Mouse (Mus musculus): ENCODE data around the gene Mdm2. TPM values are rescaled to one million over a fixed set of nuclear protein-coding genes. Genes with fewer than 3 reads are reported as not detected.
"Not testable (repeated sequence)": the region's sequence is repeated elsewhere in the genome, so short reads cannot be mapped to it uniquely, and the experiment has no call there.

Gene Mdm2
- polyA plus RNA-seq, 1 experiment from 2014 or later: 22.0 TPM

DNA sequence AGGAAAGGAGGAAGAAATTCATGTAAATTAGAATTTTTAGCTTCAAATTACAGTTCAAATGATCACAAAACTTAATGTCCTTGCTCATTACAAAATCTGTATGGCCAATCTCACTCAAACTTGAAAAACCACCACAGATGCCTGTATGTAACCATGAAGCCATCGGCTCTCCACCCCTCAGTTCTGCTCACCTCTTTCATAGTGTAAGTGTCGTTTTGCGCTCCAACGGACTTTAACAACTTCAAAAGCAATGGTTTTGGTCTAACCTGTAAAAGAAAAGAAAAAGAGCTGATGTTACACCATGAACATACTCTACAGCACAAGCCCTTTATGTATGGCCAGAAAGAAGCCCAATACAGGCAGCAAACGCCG is 5.6 kb downstream of the Mdm2 start:
- no peak overlapping the region for H3K27ac ChIP-seq
- no peak overlapping the region for H3K4me2 ChIP-seq (ENCODE audit: low read length)
- H3K4me3 ChIP-seq (replicated peaks; ENCODE audit: low read depth, low read length): no peak overlapping the region
- H3K36me3 ChIP-seq (ENCODE audit: insufficient read depth, low read length): peaks cover 45% of the 10 kb centered on the region
- H3K27me3 ChIP-seq (ENCODE audit: insufficient read depth, low read length): no peaks in the 10 kb centered on the region
- ATAC-seq (replicated peaks; ENCODE audit: low FRiP score, low read depth): no peak
- no peak for DNase-seq (ENCODE audit: low spot score)
- no peaks in the 10 kb centered on the region for H3K9me3 ChIP-seq (replicated peaks; ENCODE audit: low read length)
- H3K4me1 ChIP-seq (replicated peaks; ENCODE audit: insufficient read depth, low read length): 0 out of 2 replicates have a peak, but pooled peaks cover 4% of the 10 kb centered on the region
- no peak for TF ChIP-seq CTCF (IDR thresholded peaks at IDR 0.05; ENCODE audit: low read depth)
- H3K9ac ChIP-seq (ENCODE audit: low read depth, low read length): no peak overlapping the region
- 90% methylated on average over 6 of the region's 6 CpGs for WGBS

DNA sequence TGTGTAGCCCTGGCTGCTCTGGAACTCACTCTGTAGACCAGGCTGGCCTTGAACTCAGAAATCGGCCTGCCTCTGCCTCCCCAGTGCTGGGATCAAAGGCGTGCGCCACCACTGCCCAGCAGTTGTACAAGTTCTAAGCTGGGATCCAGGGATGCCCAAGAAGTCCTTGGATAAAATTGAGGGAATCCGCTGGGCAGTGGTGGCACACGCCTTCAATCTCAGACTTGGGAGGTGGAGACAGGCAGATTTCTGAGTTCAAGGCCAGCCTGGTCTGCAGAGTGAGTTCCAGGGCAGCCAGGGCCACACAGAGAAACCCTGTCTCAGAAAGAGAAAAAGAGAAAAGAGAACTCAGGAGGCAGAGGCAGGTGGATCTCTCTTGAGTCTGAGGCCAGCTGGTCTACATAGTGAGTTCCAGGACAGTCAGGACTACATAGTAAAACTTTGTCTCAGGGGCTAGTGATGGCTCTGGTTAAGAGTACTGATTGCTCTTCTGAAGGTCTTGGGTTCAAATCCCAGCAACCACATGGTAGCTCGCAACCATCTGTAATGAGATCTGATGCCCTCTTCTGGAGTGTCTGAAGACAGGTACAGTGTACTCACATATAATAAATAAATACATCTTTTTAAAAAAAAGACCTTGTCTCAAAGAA is 6.1 kb downstream of the Mdm2 start:
- WGBS: 97% methylated on average over 6 of the region's 6 CpGs
- not testable (repeated sequence) for H3K9me3 ChIP-seq (replicated peaks; ENCODE audit: low read length); H3K9ac ChIP-seq (ENCODE audit: low read depth, low read length)

DNA sequence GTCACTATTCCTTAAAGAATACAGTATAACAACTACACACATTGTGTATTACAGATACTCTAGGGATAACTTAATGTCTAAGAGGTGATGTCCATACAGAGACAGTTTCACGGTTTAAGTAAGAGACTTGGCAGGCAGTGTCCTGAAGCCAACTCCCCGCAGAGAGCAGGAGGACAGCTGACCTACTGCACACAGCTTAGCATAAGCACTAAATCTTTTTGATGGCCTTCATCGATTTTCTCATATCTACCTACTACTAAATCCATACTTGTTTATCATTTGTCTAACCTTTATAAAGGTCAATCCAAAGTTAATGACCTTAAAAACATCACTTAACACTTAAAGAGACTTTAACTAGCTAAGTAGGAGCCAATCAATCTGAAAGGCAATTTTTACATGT is 7.1 kb downstream of the Mdm2 start:
- Histone ChIP-seq H3K4me3 (replicated peaks; ENCODE audit: low read depth, low read length) (no peak overlapping the region), H3K4me1 (replicated peaks; ENCODE audit: insufficient read depth, low read length) (no peaks in the 10 kb centered on the region), H3K9ac (ENCODE audit: low read depth, low read length) (no peak overlapping the region), H3K27me3 (ENCODE audit: insufficient read depth, low read length) (no peaks in the 10 kb centered on the region), H3K36me3 (ENCODE audit: insufficient read depth, low read length) (peaks cover 58% of the 10 kb centered on the region), H3K27ac (no peak overlapping the region), H3K4me2 (ENCODE audit: low read length) (no peak overlapping the region), H3K9me3 (replicated peaks; ENCODE audit: low read length) (no peaks in the 10 kb centered on the region)
- ATAC-seq (replicated peaks; ENCODE audit: low FRiP score, low read depth) (no peak), DNase-seq (ENCODE audit: low spot score) (no peak)
- WGBS: 66% methylated on average over 3 of the region's 3 CpGs
- no peak for TF ChIP-seq CTCF (IDR thresholded peaks at IDR 0.05; ENCODE audit: low read depth)

More for the DNA sequence above, 6.1 kb downstream of the Mdm2 start:
- peaks cover 50% of the 10 kb centered on the region for H3K36me3 ChIP-seq (ENCODE audit: insufficient read depth, low read length)
- not testable (repeated sequence) for ATAC-seq (replicated peaks; ENCODE audit: low FRiP score, low read depth); DNase-seq (ENCODE audit: low spot score); H3K4me2 ChIP-seq (ENCODE audit: low read length); H3K4me3 ChIP-seq (replicated peaks; ENCODE audit: low read depth, low read length); H3K27ac ChIP-seq; H3K4me1 ChIP-seq (replicated peaks; ENCODE audit: insufficient read depth, low read length); H3K27me3 ChIP-seq (ENCODE audit: insufficient read depth, low read length)

DNA sequence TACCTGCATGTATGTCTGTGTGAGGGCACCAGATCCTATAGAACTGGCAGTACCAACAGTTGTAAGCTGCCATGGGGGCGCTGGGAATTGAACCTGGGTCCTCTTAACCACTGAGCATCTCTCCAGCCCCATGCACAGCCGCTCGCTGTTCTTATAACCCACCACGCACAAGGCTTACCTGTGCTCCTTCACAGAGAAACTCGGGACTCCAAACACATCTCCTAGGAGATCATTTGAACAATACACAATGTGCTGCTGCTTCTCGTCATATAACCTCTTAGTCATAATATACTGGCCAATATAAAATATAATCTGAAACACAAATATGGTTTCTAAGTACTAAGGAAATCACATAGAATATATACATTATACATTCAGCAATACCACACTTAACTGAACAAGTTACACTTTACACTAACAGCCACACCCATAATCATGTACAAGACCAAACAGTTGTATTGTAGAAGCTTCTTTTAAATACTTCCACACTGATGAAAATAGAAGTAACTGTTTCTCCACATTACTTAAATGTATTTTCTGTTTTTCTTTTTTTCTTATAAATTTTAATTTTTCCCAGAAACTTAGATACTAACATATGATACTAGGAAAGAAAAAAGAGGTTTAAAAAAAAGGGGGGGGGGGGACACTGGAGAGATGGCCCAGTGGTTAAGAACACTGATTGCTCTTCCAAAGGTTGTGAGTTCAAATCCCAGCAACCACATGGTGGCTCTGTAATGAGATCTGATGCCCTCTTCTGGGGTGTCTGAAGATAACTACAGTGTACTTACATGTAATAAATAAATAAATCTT is 8.3 kb downstream of the Mdm2 start:
- no peak overlapping the region for H3K4me2 ChIP-seq (ENCODE audit: low read length)
- no peak for DNase-seq (ENCODE audit: low spot score)

DNA sequence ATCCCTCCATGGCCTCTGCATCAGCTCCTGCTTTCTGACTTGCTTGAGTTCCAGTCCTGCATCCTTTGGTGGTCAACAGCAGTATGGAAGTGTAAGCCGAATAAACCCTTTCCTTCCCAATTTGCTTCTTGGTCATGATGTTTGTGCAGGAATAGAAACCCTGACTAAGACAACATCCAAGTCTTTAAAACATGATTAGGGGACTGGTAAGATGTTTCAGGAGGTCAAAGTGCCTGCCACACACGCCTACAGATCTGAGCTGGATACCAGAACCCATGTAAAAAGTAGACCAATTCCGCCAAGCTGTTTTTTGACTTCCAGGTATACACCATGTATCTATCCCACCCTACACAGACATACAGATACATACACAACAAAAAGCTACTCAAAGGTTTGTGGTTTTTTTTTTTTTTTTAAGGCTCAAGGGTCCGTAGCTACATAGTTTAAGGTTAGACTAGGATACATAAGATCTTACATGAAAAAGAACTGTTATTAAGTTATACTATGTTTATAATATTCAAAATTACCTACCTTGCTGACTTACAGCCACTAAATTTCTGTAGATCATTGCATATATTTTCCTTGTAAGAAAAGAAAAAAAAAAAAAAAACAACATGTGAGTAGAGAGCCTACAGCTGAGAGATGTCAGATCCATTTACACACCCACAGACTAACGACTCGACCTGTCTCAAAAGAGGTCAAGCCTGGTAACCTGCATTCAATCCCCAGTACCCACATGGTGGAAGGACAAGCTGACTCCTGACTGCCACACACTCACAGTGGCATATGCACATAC is 9.3 kb downstream of the Mdm2 start:
- ATAC-seq (replicated peaks; ENCODE audit: low FRiP score, low read depth): no peak
- Histone ChIP-seq H3K27ac (no peak overlapping the region), H3K4me3 (replicated peaks; ENCODE audit: low read depth, low read length) (no peak overlapping the region), H3K4me2 (ENCODE audit: low read length) (no peak overlapping the region), H3K9me3 (replicated peaks; ENCODE audit: low read length) (no peaks in the 10 kb centered on the region), H3K9ac (ENCODE audit: low read depth, low read length) (no peak overlapping the region), H3K4me1 (replicated peaks; ENCODE audit: insufficient read depth, low read length) (no peaks in the 10 kb centered on the region), H3K27me3 (ENCODE audit: insufficient read depth, low read length) (no peaks in the 10 kb centered on the region), H3K36me3 (ENCODE audit: insufficient read depth, low read length) (peaks cover 72% of the 10 kb centered on the region)
- WGBS: 75% methylated on average over 6 of the region's 6 CpGs
- no peak for TF ChIP-seq CTCF (IDR thresholded peaks at IDR 0.05; ENCODE audit: low read depth)
- no peak for DNase-seq (ENCODE audit: low spot score)

More for the DNA sequence above, 8.3 kb downstream of the Mdm2 start:
- H3K9ac ChIP-seq (ENCODE audit: low read depth, low read length): no peak overlapping the region
- peaks cover 68% of the 10 kb centered on the region for H3K36me3 ChIP-seq (ENCODE audit: insufficient read depth, low read length)
- 97% methylated on average over 6 of the region's 6 CpGs for whole genome bisulfite sequencing
- no peaks in the 10 kb centered on the region for H3K4me1 ChIP-seq (replicated peaks; ENCODE audit: insufficient read depth, low read length)
- H3K27me3 ChIP-seq (ENCODE audit: insufficient read depth, low read length): no peaks in the 10 kb centered on the region
- ATAC-seq (replicated peaks; ENCODE audit: low FRiP score, low read depth): no peak
- no peak overlapping the region for H3K4me3 ChIP-seq (replicated peaks; ENCODE audit: low read depth, low read length)
- no peak for TF ChIP-seq CTCF (IDR thresholded peaks at IDR 0.05; ENCODE audit: low read depth)
- no peaks in the 10 kb centered on the region for H3K9me3 ChIP-seq (replicated peaks; ENCODE audit: low read length)
- H3K27ac ChIP-seq: no peak overlapping the region

DNA sequence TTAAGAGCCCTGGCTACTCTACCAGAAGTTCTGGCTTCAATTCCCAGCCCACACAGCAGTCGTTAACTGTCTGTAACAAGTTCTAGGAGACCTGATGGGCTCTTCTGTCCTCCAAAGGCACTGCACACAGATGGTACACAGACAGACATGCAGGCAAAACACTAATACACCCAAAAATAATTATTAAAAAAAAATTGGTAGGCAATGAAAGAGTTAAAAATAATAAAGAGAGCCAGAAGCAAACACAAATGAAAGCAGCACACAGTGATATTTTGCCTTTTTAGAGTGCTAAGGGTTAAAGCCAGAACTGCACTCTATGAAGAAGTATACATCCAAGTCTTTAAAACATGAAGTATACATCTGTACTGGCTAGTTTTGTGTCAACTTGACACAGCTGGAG is 10.1 kb downstream of the Mdm2 start:
- WGBS: 86% methylated on average over 1 of the region's 1 CpGs
- DNase-seq (ENCODE audit: low spot score): no peak
- H3K9ac ChIP-seq (ENCODE audit: low read depth, low read length): no peak overlapping the region

More for the DNA sequence above, 10.1 kb downstream of the Mdm2 start:
- Histone ChIP-seq H3K9me3 (replicated peaks; ENCODE audit: low read length) (no peaks in the 10 kb centered on the region), H3K4me2 (ENCODE audit: low read length) (no peak overlapping the region), H3K27me3 (ENCODE audit: insufficient read depth, low read length) (no peaks in the 10 kb centered on the region), H3K4me3 (replicated peaks; ENCODE audit: low read depth, low read length) (no peak overlapping the region), H3K27ac (no peak overlapping the region), H3K4me1 (replicated peaks; ENCODE audit: insufficient read depth, low read length) (no peaks in the 10 kb centered on the region), H3K36me3 (ENCODE audit: insufficient read depth, low read length) (peaks cover 77% of the 10 kb centered on the region)
- TF ChIP-seq CTCF (IDR thresholded peaks at IDR 0.05; ENCODE audit: low read depth): no peak
- ATAC-seq (replicated peaks; ENCODE audit: low FRiP score, low read depth): no peak
